Mouse (Mus musculus) retina, postnatal 7 days (tissue): ENCODE measurements at regions not wholly inside any gene's neighbourhood (a gene's known extent, or its start where the extent isn't known, plus 50 kb on each side); places are given as distances from the start of the nearest gene placed in this dataset.
"Not testable (repeated sequence)": the region's sequence is repeated elsewhere in the genome, so short reads cannot be mapped to it uniquely, and the experiment has no call there.

ENCODE experiments used
- DNase-seq: peaks from one replicate; pipeline ENCODE4 v3.0.0-alpha.2; 2012; ENCODE audit warnings: low read depth, low spot score

GRCm38 (mm10) chr4:23341240-23341639 is 853.1 kb upstream of the Pou3f2 start:
- no peak for DNase-seq

GRCm38 (mm10) chr4:23338481-23338880 is 850.3 kb upstream of the Pou3f2 start:
- DNase-seq, result no peak

- no peak for DNase-seq
These were observed 812.5 kb upstream of the Pou3f2 start for GRCm38 (mm10) chr4:23300617-23301016.

GRCm38 (mm10) chr4:23280087-23280486 is 791.9 kb upstream of the Pou3f2 start:
- DNase-seq, result no peak

GRCm38 (mm10) chr4:23275203-23275602 is 787.0 kb upstream of the Pou3f2 start:
- no peak for DNase-seq

GRCm38 (mm10) chr4:23271947-23272346 is 783.8 kb upstream of the Pou3f2 start:
- no peak for DNase-seq

- no peak for DNase-seq
These were observed 772.2 kb upstream of the Pou3f2 start for GRCm38 (mm10) chr4:23260371-23260770.

GRCm38 (mm10) chr4:23234960-23235359 is 746.8 kb upstream of the Pou3f2 start:
- no peak for DNase-seq

- DNase-seq, result not testable (repeated sequence)
These were observed 706.6 kb upstream of the Pou3f2 start for GRCm38 (mm10) chr4:23194756-23195155.

GRCm38 (mm10) chr4:23193384-23194135 is 705.4 kb upstream of the Pou3f2 start:
- no peak for DNase-seq

- no peak for DNase-seq
These were observed 685.6 kb upstream of the Pou3f2 start for GRCm38 (mm10) chr4:23173811-23174210.

GRCm38 (mm10) chr4:23173330-23173729 is 685.2 kb upstream of the Pou3f2 start:
- DNase-seq, result no peak

GRCm38 (mm10) chr4:23148097-23148849 is 660.1 kb upstream of the Pou3f2 start:
- no peak for DNase-seq

- DNase-seq, result no peak
These were observed 645.2 kb upstream of the Pou3f2 start for GRCm38 (mm10) chr4:23133386-23133785.

- DNase-seq, result not testable (repeated sequence)
These were observed 613.3 kb upstream of the Pou3f2 start for GRCm38 (mm10) chr4:23101452-23101851.

GRCm38 (mm10) chr4:23079521-23079920 is 591.4 kb upstream of the Pou3f2 start:
- no peak for DNase-seq

GRCm38 (mm10) chr4:23077603-23078002 is 589.4 kb upstream of the Pou3f2 start:
- no peak for DNase-seq

- DNase-seq, result no peak
These were observed 562.6 kb upstream of the Pou3f2 start for GRCm38 (mm10) chr4:23050701-23051317.

GRCm38 (mm10) chr4:23037784-23038183 is 549.6 kb upstream of the Pou3f2 start:
- DNase-seq, result no peak

- no peak for DNase-seq
These were observed 543.1 kb upstream of the Pou3f2 start for GRCm38 (mm10) chr4:23031271-23031670.

- DNase-seq, result no peak
These were observed 534.0 kb upstream of the Pou3f2 start for GRCm38 (mm10) chr4:23022177-23022576.

- no peak for DNase-seq
These were observed 522.2 kb upstream of the Pou3f2 start for GRCm38 (mm10) chr4:23010346-23010745.
